Mouse (Mus musculus): ENCODE results near the gene Dnm3. TPM values are rescaled to one million over a fixed set of nuclear protein-coding genes. Genes with fewer than 3 reads are reported as not detected.
"Not testable (repeated sequence)": the region's sequence is repeated elsewhere in the genome, so short reads cannot be mapped to it uniquely, and the experiment has no call there.

Gene Dnm3
- polyA plus RNA-seq, 1 experiment, result 45.3 TPM

DNA sequence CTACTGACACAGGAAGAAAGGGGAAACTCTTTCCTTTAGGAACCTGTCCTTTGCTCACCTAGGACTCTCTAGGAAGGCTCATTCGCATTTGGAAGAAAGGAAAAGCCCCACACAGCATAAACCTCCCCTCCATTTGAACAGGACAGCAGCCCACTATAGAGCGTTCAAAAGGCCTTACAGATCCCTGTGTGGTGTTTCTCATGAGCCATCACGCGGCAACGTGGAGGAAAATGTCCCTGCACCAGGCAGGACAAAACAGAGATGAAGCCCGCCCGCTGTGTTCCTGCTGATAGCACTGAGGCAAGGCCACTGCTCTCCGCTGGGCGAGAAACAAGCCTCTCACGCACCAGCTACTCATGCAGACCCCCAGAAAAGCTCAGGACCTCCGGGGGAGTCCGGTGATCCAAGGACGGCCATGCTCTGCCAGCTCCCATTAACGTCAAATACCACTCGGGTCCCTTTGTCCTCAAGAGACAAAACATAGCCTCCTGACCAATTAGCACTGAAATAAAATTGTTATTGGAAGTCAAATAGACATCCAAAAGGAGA is 51.8 kb downstream of the Dnm3 start:
- TF ChIP-seq CTCF (IDR thresholded peaks at IDR 0.05; ENCODE audit: borderline replicate concordance, extremely low read depth, insufficient read depth, insufficient read length) (no peak), POLR2A (IDR thresholded peaks at IDR 0.05; ENCODE audit: borderline replicate concordance, extremely low read depth, insufficient read depth, insufficient read length, poor library complexity, severe bottlenecking) (no peak)
- peak; percentile 57 for DNase-seq (ENCODE audit: low read depth)

GRCm38 (mm10) chr1:162422826-162423225 is 55.0 kb downstream of the Dnm3 start:
- no peak for DNase-seq (ENCODE audit: low read depth)
- TF ChIP-seq CTCF (IDR thresholded peaks at IDR 0.05; ENCODE audit: borderline replicate concordance, extremely low read depth, insufficient read depth, insufficient read length) (no peak), POLR2A (IDR thresholded peaks at IDR 0.05; ENCODE audit: borderline replicate concordance, extremely low read depth, insufficient read depth, insufficient read length, poor library complexity, severe bottlenecking) (no peak)

GRCm38 (mm10) chr1:162413791-162414190 is 64.0 kb downstream of the Dnm3 start:
- no peak for DNase-seq (ENCODE audit: low read depth)
- TF ChIP-seq CTCF (IDR thresholded peaks at IDR 0.05; ENCODE audit: borderline replicate concordance, extremely low read depth, insufficient read depth, insufficient read length) (no peak), POLR2A (IDR thresholded peaks at IDR 0.05; ENCODE audit: borderline replicate concordance, extremely low read depth, insufficient read depth, insufficient read length, poor library complexity, severe bottlenecking) (no peak)

DNA sequence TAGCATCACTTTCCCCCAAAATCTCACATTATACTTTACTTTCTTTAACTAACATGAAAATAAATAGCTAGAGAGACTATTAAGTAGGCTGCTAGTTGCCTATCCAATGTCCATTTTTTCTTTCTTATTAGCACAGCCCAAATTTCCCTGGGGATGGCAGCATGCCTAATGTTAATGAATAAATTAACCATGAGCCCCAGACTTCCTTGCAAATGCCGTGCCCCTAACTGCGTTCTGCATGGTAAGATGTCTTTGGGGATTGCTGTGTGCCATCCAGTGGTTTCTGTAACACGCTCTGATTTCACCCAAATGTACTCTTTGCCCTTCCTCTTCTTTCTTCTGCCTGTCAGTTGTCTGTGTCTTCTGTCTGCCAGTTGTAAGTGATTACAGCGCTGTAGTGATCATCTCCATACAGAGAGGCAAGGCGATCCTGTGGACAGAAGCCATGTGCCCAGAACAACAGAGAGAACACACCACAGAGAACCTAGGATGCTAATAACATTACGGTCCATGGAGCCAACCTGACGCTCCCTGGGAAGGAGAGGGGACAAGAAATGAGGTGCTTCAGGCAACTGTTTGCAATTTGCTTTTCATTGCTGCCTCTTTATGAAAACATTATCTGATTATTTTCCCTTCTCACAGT is 64.9 kb downstream of the Dnm3 start:
- TF ChIP-seq POLR2A (IDR thresholded peaks at IDR 0.05; ENCODE audit: borderline replicate concordance, extremely low read depth, insufficient read depth, insufficient read length, poor library complexity, severe bottlenecking) (no peak), CTCF (IDR thresholded peaks at IDR 0.05; ENCODE audit: borderline replicate concordance, extremely low read depth, insufficient read depth, insufficient read length) (no peak)
- DNase-seq (ENCODE audit: low read depth), result peak; percentile 76

- TF ChIP-seq CTCF (IDR thresholded peaks at IDR 0.05; ENCODE audit: borderline replicate concordance, extremely low read depth, insufficient read depth, insufficient read length) (no peak), POLR2A (IDR thresholded peaks at IDR 0.05; ENCODE audit: borderline replicate concordance, extremely low read depth, insufficient read depth, insufficient read length, poor library complexity, severe bottlenecking) (no peak)
- DNase-seq (ENCODE audit: low read depth), result peak; percentile 78
Measured at GRCm38 (mm10) chr1:162410207-162410965, 67.4 kb downstream of the Dnm3 start.

GRCm38 (mm10) chr1:162394549-162394948 is 83.3 kb downstream of the Dnm3 start:
- TF ChIP-seq CTCF (IDR thresholded peaks at IDR 0.05; ENCODE audit: borderline replicate concordance, extremely low read depth, insufficient read depth, insufficient read length) (no peak), POLR2A (IDR thresholded peaks at IDR 0.05; ENCODE audit: borderline replicate concordance, extremely low read depth, insufficient read depth, insufficient read length, poor library complexity, severe bottlenecking) (no peak)
- DNase-seq (ENCODE audit: low read depth), result peak; percentile 70

- no peak for TF ChIP-seq POLR2A (IDR thresholded peaks at IDR 0.05; ENCODE audit: borderline replicate concordance, extremely low read depth, insufficient read depth, insufficient read length, poor library complexity, severe bottlenecking)
- TF ChIP-seq CTCF (IDR thresholded peaks at IDR 0.05; ENCODE audit: borderline replicate concordance, extremely low read depth, insufficient read depth, insufficient read length), result no peak
- DNase-seq (ENCODE audit: low read depth), result no peak
Measured at GRCm38 (mm10) chr1:162388442-162389165, 89.2 kb downstream of the Dnm3 start.

DNA sequence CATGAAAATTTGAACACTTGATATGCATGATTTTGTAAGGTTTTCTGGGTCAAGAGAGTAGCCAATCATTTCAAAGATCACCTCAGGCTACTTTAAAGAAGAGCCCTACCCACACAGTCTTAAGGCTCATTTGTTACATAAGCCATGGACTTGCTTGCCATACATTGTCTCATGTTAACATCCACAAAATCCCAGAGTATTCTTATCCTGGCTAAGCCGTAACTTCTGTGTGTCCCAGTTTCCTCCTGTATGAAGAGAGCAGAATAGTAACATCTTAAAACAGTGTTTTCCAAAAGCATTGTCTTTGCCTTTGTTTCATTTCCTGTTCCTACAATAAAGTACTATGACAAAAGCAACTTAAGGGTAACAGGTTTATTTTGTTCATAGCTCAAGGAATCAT is 104.8 kb downstream of the Dnm3 start:
- DNase-seq (ENCODE audit: low read depth), result not testable (repeated sequence)

GRCm38 (mm10) chr1:162369726-162370125 is 108.1 kb downstream of the Dnm3 start:
- TF ChIP-seq POLR2A (IDR thresholded peaks at IDR 0.05; ENCODE audit: borderline replicate concordance, extremely low read depth, insufficient read depth, insufficient read length, poor library complexity, severe bottlenecking), result no peak
- TF ChIP-seq CTCF (IDR thresholded peaks at IDR 0.05; ENCODE audit: borderline replicate concordance, extremely low read depth, insufficient read depth, insufficient read length), result no peak
- DNase-seq (ENCODE audit: low read depth), result no peak

- TF ChIP-seq CTCF (IDR thresholded peaks at IDR 0.05; ENCODE audit: borderline replicate concordance, extremely low read depth, insufficient read depth, insufficient read length), result no peak
- no peak for TF ChIP-seq POLR2A (IDR thresholded peaks at IDR 0.05; ENCODE audit: borderline replicate concordance, extremely low read depth, insufficient read depth, insufficient read length, poor library complexity, severe bottlenecking)
- peak; percentile 84 for DNase-seq (ENCODE audit: low read depth)
Measured at GRCm38 (mm10) chr1:162361978-162362377, 115.9 kb downstream of the Dnm3 start.

- TF ChIP-seq CTCF (IDR thresholded peaks at IDR 0.05; ENCODE audit: borderline replicate concordance, extremely low read depth, insufficient read depth, insufficient read length), result peak; percentile 74; the same call in 1 of the 2 replicates
- no peak for TF ChIP-seq POLR2A (IDR thresholded peaks at IDR 0.05; ENCODE audit: borderline replicate concordance, extremely low read depth, insufficient read depth, insufficient read length, poor library complexity, severe bottlenecking)
- peak; percentile 86 for DNase-seq (ENCODE audit: low read depth)
Measured at GRCm38 (mm10) chr1:162359270-162359669, 118.6 kb downstream of the Dnm3 start.
